ENCODE assay signal across 7 mouse cellular contexts in the genomic region with DNA sequence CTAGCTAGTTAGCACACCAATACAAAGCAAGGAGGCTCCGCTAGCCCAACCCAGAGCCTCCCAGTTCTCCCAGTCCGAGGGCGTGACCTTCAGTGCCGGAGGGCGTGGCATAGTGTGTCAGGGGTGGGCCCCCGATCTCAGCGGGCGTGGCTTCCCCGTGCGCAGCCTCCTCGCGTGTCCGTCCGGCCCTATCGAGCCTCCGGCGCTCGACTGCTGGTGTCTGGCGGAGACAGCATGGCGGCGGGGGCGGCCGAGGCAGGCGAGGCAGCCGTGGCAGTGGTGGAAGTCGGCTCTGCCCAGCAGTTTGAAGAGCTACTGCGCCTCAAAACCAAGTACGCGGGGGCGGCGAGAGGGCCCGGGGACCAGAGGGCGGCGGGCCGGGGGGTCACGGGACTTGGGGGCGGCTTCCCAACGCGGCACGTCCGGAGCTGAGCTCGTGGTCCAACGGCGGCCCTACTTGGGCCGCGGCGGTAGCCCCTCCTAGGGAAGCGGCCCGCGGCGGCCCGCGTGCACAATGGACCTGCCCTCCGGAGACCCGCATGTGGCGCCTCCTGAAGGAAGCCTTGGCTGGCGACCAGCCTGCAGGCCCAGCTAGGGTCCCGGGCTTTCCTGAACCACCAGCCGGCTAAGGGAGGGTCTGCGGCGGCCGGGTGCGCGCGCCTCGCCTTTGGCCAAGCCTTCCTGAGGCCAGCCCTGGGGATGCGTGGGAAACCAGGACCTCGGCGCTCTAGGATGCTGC. TPM values are rescaled to one million over a fixed set of nuclear protein-coding genes. Genes with fewer than 3 reads are reported as not detected.
DNase-seq lines count a peak whose midpoint lies in the region; ATAC-seq lines count a peak whose summit lies in the region.

TSS of gene Glrx3 (plus strand) at position 175 of the 739 bp plus-strand sequence.

- no peaks in the 10 kb centered on the region; the same call in 1 of the 2 replicates for H3K4me1 ChIP-seq in embryonic facial prominence, embryonic 11.5 days (ENCODE audit: control insufficient read depth, insufficient read depth, low read length)
- peaks cover 21% of the 10 kb centered on the region for H3K4me1 ChIP-seq in limb, embryonic 10.5 days
- H3K4me1 ChIP-seq in midbrain, embryonic 13.5 days (replicated peaks) = peaks cover 24% of the 10 kb centered on the region

- peak within 1 kb of the TSS; percentile 92 for H3K4me3 ChIP-seq in embryonic facial prominence, embryonic 11.5 days (ENCODE audit: low read depth, low read length)
- H3K4me3 ChIP-seq in limb, embryonic 10.5 days = peak within 1 kb of the TSS; percentile 97
- peak within 1 kb of the TSS; percentile 97 for H3K4me3 ChIP-seq in midbrain, embryonic 13.5 days (replicated peaks)

- peak within 1 kb of the TSS; percentile 62 for H3K4me2 ChIP-seq in embryonic facial prominence, embryonic 11.5 days (ENCODE audit: low read depth, low read length)
- H3K4me2 ChIP-seq in midbrain, embryonic 13.5 days (replicated peaks) = peak within 1 kb of the TSS; percentile 77

- under 1% methylated on average over 54 of the region's 69 CpGs for WGBS in embryonic facial prominence, embryonic 11.5 days
- 1% methylated on average over 69 of the region's 69 CpGs for WGBS in limb, embryonic 10.5 days
- WGBS in midbrain, embryonic 13.5 days = under 1% methylated on average over 68 of the region's 69 CpGs

- peak; percentile 98 for DNase-seq in adrenal gland, postnatal 14 days
- DNase-seq in embryonic facial prominence, embryonic 11.5 days (ENCODE audit: low spot score) = peak; percentile 96
- DNase-seq in kidney, adult 11 months = peak; percentile 96
- DNase-seq in limb, embryonic 10.5 days (ENCODE audit: low spot score) = peak; percentile 93
- DNase-seq in spleen, adult 12 weeks (ENCODE audit: low spot score) = peak; percentile 90

- H3K27ac ChIP-seq in embryonic facial prominence, embryonic 11.5 days (replicated peaks; ENCODE audit: low read depth, low read length) = peak within 1 kb of the TSS; percentile 70
- peak within 1 kb of the TSS; percentile 95 for H3K27ac ChIP-seq in limb, embryonic 10.5 days
- H3K27ac ChIP-seq in midbrain, embryonic 13.5 days = peak within 1 kb of the TSS; percentile 91

- H3K36me3 ChIP-seq in embryonic facial prominence, embryonic 11.5 days (replicated peaks; ENCODE audit: control insufficient read depth, insufficient read depth, low read depth, low read length) = no peaks in the 10 kb centered on the region
- peaks cover 12% of the 10 kb centered on the region for H3K36me3 ChIP-seq in limb, embryonic 10.5 days
- no peaks in the 10 kb centered on the region for H3K36me3 ChIP-seq in midbrain, embryonic 13.5 days

- peak; percentile 92 for ATAC-seq in embryonic facial prominence, embryonic 11.5 days (replicated peaks; ENCODE audit: insufficient number of reproducible peaks, low FRiP score, low TSS enrichment, low read depth)
- peak; percentile 96 for ATAC-seq in granulocyte monocyte progenitor cell, adult 5-6 weeks (replicated peaks; ENCODE audit: poor library complexity, severe bottlenecking)
- peak; percentile 93 for ATAC-seq in midbrain, embryonic 13.5 days

- H3K27me3 ChIP-seq in embryonic facial prominence, embryonic 11.5 days (ENCODE audit: control insufficient read depth, insufficient read depth, low read length) = no peaks in the 10 kb centered on the region
- H3K27me3 ChIP-seq in limb, embryonic 10.5 days (ENCODE audit: low read depth, poor library complexity, severe bottlenecking) = no peaks in the 10 kb centered on the region
- H3K27me3 ChIP-seq in midbrain, embryonic 13.5 days = no peaks in the 10 kb centered on the region

- H3K9ac ChIP-seq in embryonic facial prominence, embryonic 11.5 days (replicated peaks; ENCODE audit: low read length) = peak within 1 kb of the TSS; percentile 96
- peak within 1 kb of the TSS; percentile 96 for H3K9ac ChIP-seq in midbrain, embryonic 13.5 days (replicated peaks)

- no peaks in the 10 kb centered on the region for H3K9me3 ChIP-seq in embryonic facial prominence, embryonic 11.5 days (replicated peaks; ENCODE audit: control insufficient read depth, low read length)
- no peaks in the 10 kb centered on the region for H3K9me3 ChIP-seq in limb, embryonic 10.5 days (replicated peaks)
- no peaks in the 10 kb centered on the region for H3K9me3 ChIP-seq in midbrain, embryonic 13.5 days

RNA-seq across cellular contexts. Expression of gene Glrx3, which starts in this region (rescaled TPM):
- total RNA-seq in adrenal gland, postnatal 14 days (2021) = 120 and 124 TPM in 2 replicates
- 328 and 351 TPM in 2 replicates for polyA plus RNA-seq in embryonic facial prominence, embryonic 11.5 days (2014; fragmentation: Nextera tagmentation; extraction: Ambion mirVana)
- 116 and 124 TPM in 2 replicates for total RNA-seq in granulocyte monocyte progenitor cell, adult 5-6 weeks (2014; fragmentation: Nextera tagmentation)
- total RNA-seq in granulocyte monocyte progenitor cell, adult 5-6 weeks (2017) = 181 and 185 TPM in 2 replicates
- 286 and 318 TPM in 2 replicates for polyA plus RNA-seq in limb, embryonic 10.5 days (2016; fragmentation: Nextera tagmentation; extraction: Ambion mirVana)
- 277 TPM in 2 replicates for polyA plus RNA-seq in midbrain, embryonic 13.5 days (2015; fragmentation: Nextera tagmentation; extraction: Ambion mirVana)

Comparison
In these comparisons a context has a peak if more than half of its experiments do, and no peak if none do; other contexts are left out.
1. Peak in every context shown above with its lines: DNase-seq, ATAC-seq, H3K4me3 ChIP-seq and H3K27ac ChIP-seq.